Mouse (Mus musculus): Measurements from ENCODE around the gene Abcf1. TPM values are rescaled to one million over a fixed set of nuclear protein-coding genes. Genes with fewer than 3 reads are reported as not detected.
"Not testable (repeated sequence)": the region's sequence is repeated elsewhere in the genome, so short reads cannot be mapped to it uniquely, and the experiment has no call there.

The Abcf1 gene
- total RNA-seq (2021): 10 to 100 TPM; 95.0 to 97.0 TPM

DNA sequence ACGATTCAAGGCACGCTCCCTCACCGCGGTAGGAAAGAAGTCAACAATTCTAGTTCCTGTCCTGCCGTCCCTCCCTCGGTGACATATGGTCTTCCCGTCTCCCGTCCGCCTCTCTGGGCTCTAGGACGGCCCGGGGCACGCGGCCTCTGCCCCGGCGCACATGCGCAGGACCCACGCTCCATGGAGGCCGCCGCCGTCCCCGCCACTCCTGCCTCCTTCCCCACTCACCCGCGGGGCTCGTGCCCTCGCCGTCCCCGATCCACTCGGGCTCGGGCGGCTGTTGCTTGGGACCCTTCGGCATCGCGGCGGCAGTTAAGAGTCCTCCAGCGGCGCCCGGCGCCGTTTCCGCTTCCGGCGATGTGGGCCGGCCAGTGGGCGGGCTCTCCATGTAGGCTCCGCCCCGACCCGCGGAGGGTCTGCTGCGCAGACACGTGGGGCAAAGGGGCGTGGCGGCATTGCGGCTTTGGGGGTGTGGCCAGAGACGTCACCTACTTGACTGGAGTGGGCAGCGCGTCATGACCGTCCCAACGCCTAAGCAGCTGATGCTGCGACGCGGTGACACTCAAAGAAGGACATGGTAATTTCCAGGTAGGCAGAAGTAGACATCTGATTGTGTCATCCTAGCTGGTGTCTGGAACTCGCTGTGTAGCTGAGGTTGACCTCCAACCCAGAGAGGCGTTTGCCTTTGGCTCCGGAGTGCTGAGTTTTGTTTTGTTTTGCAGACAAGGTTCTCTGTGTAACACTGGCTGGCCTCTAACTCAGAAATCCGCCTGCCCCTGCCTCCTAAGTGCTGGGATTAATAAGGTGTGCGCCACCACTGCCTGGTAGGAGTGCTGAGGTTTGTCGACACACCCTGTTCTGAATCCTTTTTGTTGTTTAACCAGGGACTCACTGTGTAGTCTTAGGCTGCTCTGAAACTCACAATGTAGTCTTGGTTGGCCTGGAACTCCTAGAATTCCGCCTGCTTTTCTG is at the start of gene Abcf1:
Gene Abcf1 (minus strand): TSS at position 344 of the 972 bp plus-strand sequence.
- intact Hi-C loops (cut with DNase I): no loop called here
- peak; percentile 99 for DNase-seq

DNA sequence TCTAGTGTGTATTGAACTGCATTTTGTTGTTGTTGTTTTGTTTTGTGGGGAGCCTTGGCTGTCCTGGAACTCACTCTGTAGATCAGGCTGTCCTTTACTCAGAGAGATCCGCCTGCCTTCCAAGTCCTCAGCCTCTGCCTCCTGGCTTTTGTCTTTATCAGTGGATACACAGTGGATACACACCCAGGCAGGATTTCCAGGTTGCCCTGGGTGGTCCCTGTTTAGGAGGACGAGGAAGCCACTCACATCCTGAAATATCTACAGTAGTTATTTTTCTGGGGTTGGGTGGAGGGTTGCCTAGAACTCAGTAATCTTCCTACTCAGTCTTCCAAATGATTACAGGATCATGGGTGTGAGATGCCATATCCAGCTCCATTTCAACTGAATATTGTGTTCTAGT is 49.4 kb upstream of the Abcf1 start:
- intact Hi-C loops (cut with DNase I): no loop called here
- no peak for DNase-seq

DNA sequence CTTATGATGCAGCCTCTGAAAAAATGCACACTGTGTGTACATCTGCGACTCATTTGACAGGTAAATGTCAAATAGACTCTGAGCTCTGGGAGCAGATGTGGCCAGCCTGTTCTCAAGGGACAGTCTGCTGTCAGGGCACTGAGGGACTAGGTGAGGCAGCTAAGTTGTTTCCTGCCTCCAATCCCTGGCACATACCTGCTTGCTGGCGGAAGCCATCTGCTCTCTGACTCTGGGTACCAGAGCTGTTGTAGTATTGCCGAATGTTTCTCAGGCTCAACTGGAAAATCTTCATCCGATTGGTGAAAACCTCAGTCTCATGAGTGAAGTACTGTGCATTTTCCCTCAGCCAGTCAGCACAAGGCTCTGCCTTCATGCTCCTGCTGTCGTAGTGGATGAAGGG is 47.5 kb upstream of the Abcf1 start:
- intact Hi-C loops (cut with DNase I): no loop called here
- no peak for DNase-seq

DNA sequence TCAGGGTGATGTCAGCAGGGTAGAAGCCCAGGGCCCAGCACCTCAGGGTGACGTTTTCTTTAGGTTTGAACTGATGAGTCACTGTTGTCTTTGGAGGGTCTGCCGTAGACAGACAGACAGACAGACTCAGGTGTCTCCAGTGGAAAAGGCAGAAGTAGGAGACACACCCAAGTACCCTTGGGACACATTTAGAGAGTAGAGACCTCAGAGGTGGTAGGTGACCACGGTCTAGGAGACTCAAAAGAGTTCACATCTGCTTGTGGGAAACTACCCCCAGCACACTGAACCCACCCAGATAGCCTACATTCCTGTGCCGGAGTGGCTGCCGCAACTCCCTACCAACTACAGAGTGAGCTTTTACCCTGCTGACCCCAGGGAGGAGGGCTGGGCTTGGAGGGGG is 45.4 kb upstream of the Abcf1 start:
- intact Hi-C loops (cut with DNase I): no loop called here
- DNase-seq: no peak

DNA sequence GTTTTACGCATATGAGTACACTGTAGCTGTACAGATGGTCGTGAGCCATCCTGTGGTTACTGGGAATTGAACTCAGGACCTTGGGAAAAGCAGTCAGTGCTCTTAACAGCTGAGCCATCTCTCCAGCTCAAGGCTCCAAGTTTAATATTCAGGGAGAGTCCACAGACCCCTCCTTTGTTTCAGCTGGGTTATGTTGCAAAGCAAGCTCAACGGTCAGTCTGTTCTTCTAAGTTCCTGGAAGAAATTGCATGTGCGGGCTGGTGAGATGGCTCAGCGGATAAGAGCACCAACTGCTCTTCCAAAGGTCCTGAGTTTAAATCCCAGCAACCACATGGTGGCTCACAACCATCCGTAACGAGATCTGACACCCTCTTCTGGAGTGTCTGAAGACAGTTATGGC is 34.8 kb upstream of the Abcf1 start:
- DNase-seq; intact Hi-C loops (cut with DNase I): not testable (repeated sequence)

DNA sequence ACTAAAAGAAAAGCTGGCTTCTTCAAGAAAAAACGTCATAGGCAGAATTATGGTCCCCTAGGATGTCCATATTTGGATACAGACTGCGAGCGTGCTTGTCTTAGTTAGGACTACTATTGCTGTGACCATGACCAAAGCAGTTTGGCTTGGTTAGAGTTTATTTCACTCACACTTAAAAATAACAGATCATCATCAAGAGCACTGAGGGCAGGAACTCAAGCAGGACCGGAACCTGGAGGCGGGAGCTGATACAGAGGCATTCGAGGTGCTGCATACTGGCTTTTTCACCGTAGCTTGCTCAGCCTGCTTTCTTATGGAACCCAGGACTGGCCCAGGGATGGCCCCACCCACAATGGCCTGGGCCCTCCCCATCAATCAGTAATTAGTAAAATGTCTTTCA is 33.8 kb upstream of the Abcf1 start:
- intact Hi-C loops (cut with DNase I): no loop called here
- DNase-seq: no peak

DNA sequence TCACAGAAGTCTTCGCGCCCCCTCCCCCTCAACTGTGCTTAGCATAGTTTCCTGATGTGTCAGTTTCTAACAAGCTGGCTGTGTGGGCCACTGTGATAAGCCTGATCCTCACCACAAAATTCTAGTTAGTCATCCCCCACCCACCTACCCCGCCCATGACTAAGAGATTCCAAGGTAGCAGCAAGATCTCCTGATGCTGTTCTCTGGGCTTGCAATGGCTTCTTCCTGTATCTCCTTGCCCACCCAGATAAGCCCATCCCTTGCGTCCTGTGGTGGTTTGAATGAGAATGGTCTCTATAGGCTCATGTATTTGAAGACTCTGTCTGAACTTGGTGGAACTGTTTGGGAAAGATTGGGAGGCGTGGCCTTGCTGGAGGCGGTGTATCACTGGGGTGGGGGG is 32.4 kb upstream of the Abcf1 start:
- no peak for DNase-seq
- intact Hi-C loops (cut with DNase I): no loop called here

DNA sequence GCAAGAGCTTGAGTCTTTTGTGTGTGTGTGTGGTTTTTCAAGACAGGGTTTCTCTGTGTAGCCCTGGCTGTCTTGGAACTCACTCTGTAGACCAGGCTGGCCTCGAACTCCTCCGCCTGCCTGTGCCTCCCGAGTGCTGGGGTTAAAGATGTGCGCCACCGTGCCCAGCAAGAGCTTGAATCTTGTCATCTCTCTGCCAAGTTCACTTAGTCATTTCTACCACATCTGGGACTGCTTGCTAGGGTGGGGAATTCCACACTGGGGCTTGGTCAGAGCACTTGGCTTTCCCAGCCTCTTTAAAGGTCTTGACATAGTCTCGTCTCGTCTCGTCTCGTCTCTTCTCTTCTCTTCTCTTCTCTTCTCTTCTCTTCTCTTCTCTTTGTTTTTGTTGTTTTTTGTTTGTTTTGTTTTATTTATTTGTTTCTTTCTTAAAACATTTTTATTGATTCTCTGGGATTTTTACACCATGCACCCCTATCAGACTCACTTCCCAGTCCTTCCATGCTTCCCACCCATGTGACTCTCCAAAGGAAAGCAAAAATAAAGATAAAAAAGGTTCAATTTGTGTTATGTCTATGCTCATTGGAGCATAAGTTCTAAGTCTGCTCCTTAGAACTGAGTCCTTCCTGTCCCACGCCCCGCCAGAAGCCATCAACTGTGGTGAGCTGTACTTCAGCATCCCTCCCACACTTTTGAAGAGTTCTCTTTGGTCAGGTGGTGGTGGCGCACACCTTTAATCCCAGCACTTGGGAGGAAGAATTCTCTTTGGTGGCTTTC is 31.7 kb upstream of the Abcf1 start:
- DNase-seq: no peak
- intact Hi-C loops (cut with DNase I): no loop called here

DNA sequence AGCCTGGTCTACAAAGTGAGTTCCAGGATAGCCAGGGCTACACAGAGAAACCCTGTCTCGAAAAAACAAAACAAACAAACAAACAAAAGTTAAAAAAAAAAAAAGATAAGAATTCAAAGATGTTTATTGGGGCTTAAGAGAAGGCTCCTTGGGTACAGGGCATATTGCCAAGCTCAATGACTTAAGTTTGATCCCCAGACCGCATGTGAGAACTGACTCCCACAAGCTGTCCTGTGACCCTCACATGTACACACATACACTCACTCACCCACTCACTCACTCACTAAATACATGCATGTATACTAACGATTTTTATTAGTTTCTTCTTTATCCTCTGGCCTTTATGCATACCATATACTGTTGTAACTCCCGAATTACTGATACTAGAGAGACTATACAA is 30.8 kb upstream of the Abcf1 start:
- DNase-seq: no peak

DNA sequence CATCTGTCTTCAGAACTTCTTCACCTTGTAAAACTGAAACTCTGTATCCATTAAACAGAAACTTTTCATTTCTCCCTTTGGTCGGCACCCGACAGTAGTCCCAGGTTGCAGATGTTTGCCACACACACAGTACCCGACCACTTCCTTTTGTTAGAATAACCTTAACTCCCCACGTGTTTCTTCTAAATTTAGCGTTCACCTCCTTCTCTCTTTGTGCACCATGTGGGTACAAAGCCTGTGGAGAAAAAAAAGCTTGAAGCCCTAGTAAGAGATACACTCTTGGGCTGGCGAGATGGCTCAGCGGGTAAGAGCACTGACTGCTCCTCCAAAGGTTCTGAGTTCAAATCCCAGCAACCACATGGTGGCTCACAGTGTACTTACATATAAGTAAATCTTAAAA is 29.8 kb upstream of the Abcf1 start:
- intact Hi-C loops (cut with DNase I): loop anchor here (10.0 kb wide), 1 partner anchor 115 kb away; no protein-coding TSS in a partner anchor
- DNase-seq: no peak

More for the DNA sequence above, 30.8 kb upstream of the Abcf1 start:
- intact Hi-C loops (cut with DNase I): no loop called here

DNA sequence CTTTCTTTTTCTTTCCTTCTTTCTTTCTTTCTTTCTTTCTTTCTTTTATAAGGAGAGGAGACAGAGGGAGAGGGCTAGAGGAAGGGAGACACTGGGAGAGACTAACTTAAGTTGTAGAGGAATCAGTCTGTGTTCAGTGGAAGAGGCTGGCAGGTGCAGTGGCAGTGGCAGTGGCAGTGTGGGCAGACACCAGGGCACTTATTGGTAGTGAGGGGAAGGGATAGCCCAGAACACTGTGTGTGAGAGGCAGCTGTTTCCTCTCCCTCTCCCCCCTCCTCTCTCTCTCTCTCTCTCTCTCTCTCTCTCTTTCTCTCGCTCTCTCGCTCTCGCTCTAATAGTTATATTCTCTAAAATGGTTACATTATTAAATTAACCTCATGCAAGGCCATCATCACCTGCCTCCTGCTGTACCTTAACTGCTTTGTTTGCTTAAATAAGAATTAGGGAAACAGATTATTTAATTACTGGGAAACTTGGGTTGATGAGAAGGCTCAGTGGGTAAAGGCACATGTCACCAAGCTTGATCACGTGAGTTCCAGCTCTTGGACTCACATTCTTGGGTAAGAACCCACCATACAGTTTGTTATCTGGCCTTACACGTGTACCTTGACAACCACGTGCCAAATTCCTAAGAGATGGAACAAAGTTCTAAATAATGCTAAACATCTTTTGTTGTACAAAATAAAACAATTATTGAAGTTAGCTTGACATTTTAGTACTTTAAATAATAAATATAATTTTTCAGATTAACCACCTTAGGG is 29.2 kb upstream of the Abcf1 start:
- intact Hi-C loops (cut with DNase I): loop anchor here (10.0 kb wide), 1 partner anchor 116 kb away; no protein-coding TSS in a partner anchor
- no peak for DNase-seq

DNA sequence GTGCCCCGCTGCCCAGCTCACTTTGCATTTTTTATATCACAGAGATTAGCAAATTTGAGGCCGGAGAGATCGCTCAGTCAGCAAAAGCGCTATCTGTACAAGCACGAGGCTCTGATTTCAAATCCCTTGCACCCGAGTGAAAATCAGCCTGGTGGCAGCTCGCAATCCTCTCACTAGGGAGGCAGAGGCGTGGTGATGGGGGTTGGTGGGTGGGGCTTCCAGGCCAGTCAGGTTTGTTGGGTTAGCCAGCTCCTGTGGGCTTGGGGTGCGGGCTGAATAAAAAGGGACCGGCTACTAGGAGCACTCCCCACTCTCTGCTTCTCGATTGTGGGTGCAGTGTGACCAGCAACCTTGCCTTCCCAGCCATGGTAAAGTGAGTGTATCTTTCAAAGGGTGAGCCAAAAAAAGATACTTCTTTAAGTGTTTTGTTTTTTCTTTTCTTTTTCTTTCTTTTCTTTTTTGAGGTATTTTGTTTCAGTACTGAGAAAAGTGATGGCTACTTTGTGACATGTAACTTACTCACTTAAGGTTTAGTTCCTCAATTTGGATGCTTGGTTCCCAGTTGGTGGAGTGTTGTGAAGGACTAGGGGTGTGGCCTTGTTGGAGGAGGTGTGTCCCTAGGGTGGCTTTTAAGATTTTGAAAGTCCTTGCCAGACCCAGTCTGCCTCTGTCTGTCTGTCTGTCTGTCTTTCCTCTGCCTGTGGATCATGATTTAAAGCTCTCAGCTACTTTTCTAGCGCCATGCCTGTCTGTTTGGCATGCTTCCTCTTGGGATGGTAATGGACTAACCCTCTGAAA is 28.4 kb upstream of the Abcf1 start:
- intact Hi-C loops (cut with DNase I): loop anchor here (2.0 to 10.0 kb wide), 2 partner anchors 37 to 117 kb away; no protein-coding TSS in a partner anchor
- no peak for DNase-seq

DNA sequence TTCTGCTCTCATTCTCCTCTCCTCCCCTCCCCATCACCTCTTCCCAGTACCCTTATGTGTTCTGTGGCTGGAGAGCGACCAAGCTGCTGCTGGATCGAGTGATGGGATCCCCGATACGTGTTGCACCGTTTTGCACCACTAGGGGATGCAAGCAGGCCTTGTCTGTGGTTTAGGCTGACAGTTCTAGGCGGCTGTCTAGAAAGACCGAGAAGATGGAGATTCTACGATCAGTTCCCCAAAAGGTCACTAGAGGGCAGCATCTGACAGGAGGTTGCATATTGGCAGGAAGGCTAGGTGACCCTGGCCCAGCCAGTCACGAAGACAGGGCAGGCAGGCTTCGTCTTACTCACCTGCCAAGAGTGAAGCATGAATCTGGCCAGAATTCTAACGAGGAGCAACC is 27.4 kb upstream of the Abcf1 start:
- peak; percentile 95 for DNase-seq
- intact Hi-C loops (cut with DNase I): loop anchor here (2.0 to 10.0 kb wide), 2 partner anchors 38 to 118 kb away; no protein-coding TSS in a partner anchor

DNA sequence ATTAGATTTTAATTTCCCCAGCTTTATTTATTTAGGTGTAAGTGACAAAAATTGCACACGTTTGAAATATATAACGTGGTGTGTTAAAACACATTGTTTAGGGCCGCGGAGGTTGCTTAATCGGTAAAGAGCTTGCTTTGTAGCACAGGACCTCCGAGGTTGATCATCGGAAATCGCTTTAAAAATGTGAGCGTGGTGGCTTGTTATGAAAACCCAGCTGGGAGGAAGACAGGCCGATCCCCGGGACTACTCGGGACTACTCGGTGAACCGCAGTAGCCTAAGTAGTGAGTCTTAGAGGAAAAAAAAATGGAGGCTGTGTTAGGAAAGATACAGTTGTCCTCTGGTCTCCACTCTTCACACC is 25.3 kb upstream of the Abcf1 start:
- intact Hi-C loops (cut with DNase I): loop anchor here (10.0 kb wide), 1 partner anchor 120 kb away; no protein-coding TSS in a partner anchor
- no peak for DNase-seq

DNA sequence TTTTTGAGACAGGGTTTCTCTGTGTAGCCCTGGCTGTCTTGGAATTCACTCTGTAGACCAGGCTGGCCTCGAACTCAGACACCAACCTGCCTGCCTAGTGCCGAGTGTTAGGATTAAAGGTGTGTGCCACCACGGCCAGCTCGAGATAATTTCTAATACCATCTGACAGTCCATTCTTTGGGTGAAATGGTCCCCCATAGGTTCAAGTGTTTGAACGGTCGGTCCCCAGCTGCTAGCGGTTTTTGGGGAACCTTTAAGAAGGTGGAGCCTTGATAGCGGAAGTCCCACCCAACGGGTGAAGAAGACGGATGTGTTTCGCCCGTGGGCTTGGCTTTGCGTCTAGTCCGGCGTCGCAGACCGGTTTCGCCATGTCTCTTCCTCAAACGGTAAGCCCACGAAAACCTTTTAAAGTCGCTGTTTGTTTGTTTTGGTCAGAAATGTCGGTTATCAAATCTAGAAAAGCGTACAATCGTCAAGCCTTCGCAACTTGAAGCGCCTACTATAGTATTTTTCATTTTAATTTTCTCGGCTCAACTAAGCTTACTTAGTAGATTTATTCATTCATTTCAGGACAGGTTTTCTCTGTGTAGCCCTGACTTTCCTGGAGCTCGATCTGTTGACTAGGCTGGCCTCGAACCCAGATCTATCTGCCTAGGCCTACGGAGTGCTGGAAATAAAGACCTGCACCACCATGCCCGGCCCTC is 24.8 kb upstream of the Abcf1 start:
- DNase-seq: peak; percentile 75
- intact Hi-C loops (cut with DNase I): loop anchor here (10.0 kb wide), 1 partner anchor 120 kb away; no protein-coding TSS in a partner anchor

DNA sequence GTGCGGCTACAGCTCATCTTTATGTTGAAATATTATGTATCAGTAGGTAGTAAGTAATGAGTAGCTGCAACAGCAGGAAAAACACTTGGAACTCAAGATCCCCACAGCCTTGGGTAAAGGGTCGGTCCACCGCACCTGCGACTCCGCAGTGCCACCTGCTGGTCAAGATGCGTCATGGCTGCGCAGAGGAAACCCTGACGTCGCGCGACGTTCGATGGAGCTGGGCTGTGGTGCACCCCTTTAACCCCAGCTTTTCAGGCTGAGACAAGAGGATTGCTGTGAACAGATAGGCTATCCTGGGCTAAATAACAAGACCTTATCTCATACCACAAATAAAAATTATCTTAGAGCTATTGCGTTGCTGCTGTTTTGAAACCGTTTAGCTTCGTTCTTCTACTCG is 24.1 kb upstream of the Abcf1 start:
- peak; percentile 75 for DNase-seq
- intact Hi-C loops (cut with DNase I): loop anchor here (10.0 kb wide), 1 partner anchor 121 kb away; no protein-coding TSS in a partner anchor

DNA sequence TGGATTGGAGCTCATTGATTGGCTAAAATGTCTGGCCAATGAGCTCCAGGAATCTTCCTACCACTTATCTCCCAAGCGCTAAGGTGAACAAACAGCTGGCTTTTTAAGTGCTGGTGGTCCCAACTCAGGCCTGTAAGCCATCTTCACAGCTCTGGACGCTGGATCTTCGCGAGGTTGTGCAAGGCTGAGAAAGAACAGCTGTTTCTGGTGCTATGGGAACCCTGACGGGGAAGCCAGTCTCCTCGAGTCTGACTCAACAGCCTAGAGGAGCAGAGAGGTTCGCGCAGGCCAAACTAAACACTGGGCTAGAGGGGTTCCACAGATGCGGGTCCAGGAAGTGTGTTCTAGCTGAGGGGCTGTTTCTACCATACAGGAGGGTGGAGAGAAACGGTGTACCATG is 22.2 kb upstream of the Abcf1 start:
- intact Hi-C loops (cut with DNase I): loop anchor here (10.0 kb wide), 1 partner anchor 123 kb away; no protein-coding TSS in a partner anchor
- DNase-seq: no peak

DNA sequence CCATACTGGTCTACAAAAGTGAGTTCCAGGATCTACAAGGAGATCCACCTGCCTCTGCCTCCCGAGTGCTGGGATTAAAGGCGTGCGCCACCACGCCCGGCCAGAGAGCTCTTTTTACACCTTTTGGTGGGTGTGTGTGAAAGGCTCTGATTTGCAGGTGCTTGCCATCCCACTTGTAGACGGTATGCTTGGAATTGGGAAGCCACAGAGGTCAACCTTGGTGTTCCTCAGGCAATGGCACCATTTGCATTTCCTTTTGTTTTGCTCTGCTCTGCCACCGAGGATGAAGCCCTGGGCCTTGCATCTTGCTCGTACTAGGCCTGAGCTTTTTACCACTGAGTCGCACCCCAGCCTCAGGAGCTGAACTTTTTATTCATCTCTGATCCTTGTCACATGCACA is 12.2 kb upstream of the Abcf1 start:
- no peak for DNase-seq
- intact Hi-C loops (cut with DNase I): no loop called here

DNA sequence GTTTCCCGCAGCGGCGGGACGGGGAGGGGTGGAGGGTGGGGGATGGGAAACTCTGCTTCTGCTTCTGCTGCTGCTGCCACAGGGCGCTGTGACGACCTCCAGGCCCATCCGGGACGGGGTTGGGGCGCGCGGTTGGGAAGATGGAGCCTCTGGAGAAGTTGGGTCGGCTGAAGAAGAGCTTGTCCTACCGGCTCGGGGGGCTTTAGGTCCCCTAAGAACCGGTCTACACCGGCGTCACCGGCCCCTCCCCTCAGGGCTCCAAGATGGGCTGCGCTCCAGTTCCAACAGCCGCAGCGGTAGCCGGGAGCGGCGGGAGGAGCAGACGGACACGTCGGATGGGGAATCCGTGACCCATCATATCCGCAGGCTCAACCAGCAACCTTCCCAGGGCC is 10.8 kb upstream of the Abcf1 start:
- DNase-seq: peak; percentile 66
- intact Hi-C loops (cut with DNase I): no loop called here

All from left cerebral cortex, postnatal 4 days (tissue).